Mouse (Mus musculus): Measurements from ENCODE around the gene Hist2h2ab. TPM values are rescaled to one million over a fixed set of nuclear protein-coding genes. Genes with fewer than 3 reads are reported as not detected.
A peak's percentile ranks its signal among the peaks of the same experiment; 100 is the strongest.
"Not testable (repeated sequence)": the region's sequence is repeated elsewhere in the genome, so short reads cannot be mapped to it uniquely, and the experiment has no call there.

The Hist2h2ab gene
- total RNA-seq (2014; rRNA removed), result 166 and 395 TPM in 2 replicates
- 1.2 TPM in 1 of 2 replicates, not detected in the other for polyA plus RNA-seq (2015; fragmentation: Nextera tagmentation; extraction: Ambion mirVana)

- H3K4me3 ChIP-seq (ENCODE audit: low read depth, low read length), result peak within 1 kb of the TSS; percentile 63
- peak within 1 kb of the TSS; percentile 80 for H3K4me2 ChIP-seq (ENCODE audit: low read depth)
- no peaks in the 10 kb centered on the region for H3K27me3 ChIP-seq (ENCODE audit: insufficient read depth, low read length)
- DNase-seq (peak; percentile 90), ATAC-seq (peak; percentile 94)
- WGBS, result 2% methylated on average over 36 of the region's 37 CpGs
- H3K9ac ChIP-seq, result peak within 1 kb of the TSS; percentile 69
- peaks cover 5% of the 10 kb centered on the region for H3K4me1 ChIP-seq (ENCODE audit: insufficient read depth)
- TF ChIP-seq CTCF (IDR thresholded peaks at IDR 0.05; ENCODE audit: low read depth), result no peak
- H3K27ac ChIP-seq (ENCODE audit: low read depth, low read length), result peak within 1 kb of the TSS; percentile 92
- H3K9me3 ChIP-seq (ENCODE audit: low read length), result no peaks in the 10 kb centered on the region
- H3K36me3 ChIP-seq (ENCODE audit: insufficient read depth), result no peaks in the 10 kb centered on the region
Measured at GRCm38 (mm10) chr3:96219661-96220130, at the start of gene Hist2h2ab, which contains the start of gene Bola1. Gene Hist2h2ab, plus strand, starts transcription at chr3:96219865. Gene Bola1, minus strand, starts transcription at chr3:96219709.

DNA sequence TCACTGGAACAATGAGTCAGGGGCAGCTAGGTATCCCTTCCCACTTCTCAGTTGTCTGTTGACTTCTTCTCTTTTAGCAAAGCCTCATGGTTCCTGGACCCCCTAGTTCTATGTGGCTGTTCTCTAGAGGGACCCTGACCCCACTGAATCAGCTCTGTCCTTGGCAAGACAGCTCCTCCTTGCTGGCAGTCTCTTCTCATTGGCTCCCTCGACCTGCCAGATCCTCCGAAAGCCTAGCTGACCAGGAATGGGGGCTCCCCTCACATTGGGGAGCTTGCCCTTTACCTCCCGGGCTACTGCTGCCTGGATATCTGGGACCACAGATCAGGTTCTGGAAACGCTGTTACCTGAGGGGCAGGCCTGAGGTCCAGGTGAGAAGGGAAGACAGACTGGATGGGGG, 49.4 kb upstream of the Hist2h2ab start:
- no peaks in the 10 kb centered on the region for H3K9me3 ChIP-seq (ENCODE audit: low read length)
- H3K36me3 ChIP-seq (ENCODE audit: insufficient read depth), result peaks cover 13% of the 10 kb centered on the region
- ATAC-seq (no peak), DNase-seq (no peak)
- no peaks in the 10 kb centered on the region for H3K27me3 ChIP-seq (ENCODE audit: insufficient read depth, low read length)
- TF ChIP-seq CTCF (IDR thresholded peaks at IDR 0.05; ENCODE audit: low read depth), result no peak
- no peak overlapping the region for H3K4me2 ChIP-seq (ENCODE audit: low read depth)
- no peak overlapping the region for H3K4me3 ChIP-seq (ENCODE audit: low read depth, low read length)
- H3K4me1 ChIP-seq (ENCODE audit: insufficient read depth), result peaks cover 8% of the 10 kb centered on the region
- 0 out of 2 replicates have a peak overlapping the region, but pooled peaks have one; percentile 14 for H3K9ac ChIP-seq
- H3K27ac ChIP-seq (ENCODE audit: low read depth, low read length), result no peak overlapping the region
- WGBS, result 84% methylated on average over 4 of the region's 4 CpGs

DNA sequence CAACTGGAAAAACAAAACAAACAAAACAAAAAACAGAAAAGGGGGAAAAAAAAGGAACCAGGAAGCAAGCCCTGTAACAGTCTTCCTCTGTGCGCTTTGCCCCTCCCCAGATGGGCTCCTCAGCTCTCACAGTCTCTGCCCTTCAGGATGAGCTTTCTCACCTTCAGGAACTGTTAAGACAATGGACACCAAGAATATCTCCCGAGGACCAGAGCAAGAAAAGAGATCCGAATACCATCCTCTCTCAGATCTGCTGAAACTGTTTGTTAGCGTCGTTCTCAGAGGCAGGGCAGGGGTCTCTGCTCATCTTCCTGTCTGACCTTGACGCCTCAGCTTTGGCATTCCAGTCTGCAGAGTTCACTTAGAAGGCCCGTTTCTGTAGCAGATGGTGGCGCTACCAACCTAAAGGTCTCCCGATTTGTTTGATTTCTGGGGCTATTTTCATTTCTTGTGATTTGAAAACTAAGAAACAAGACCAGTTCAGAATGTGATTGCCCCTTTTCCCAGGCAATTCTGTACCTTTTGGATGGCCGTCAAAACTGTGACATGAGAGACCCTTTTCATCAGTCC, 48.6 kb upstream of the Hist2h2ab start:
- Histone ChIP-seq H3K4me3 (ENCODE audit: low read depth, low read length) (peak overlapping the region; percentile 87), H3K4me2 (ENCODE audit: low read depth) (peak overlapping the region; percentile 83), H3K4me1 (ENCODE audit: insufficient read depth) (peaks cover 8% of the 10 kb centered on the region), H3K9ac (peak overlapping the region; percentile 25; the same call in 1 of the 2 replicates), H3K9me3 (ENCODE audit: low read length) (no peaks in the 10 kb centered on the region), H3K36me3 (ENCODE audit: insufficient read depth) (peaks cover 20% of the 10 kb centered on the region), H3K27me3 (ENCODE audit: insufficient read depth, low read length) (no peaks in the 10 kb centered on the region), H3K27ac (ENCODE audit: low read depth, low read length) (peak overlapping the region; percentile 97)
- WGBS, result 69% methylated on average over 10 of the region's 10 CpGs
- DNase-seq (no peak), ATAC-seq (no peak)
- TF ChIP-seq CTCF (IDR thresholded peaks at IDR 0.05; ENCODE audit: low read depth), result no peak

DNA sequence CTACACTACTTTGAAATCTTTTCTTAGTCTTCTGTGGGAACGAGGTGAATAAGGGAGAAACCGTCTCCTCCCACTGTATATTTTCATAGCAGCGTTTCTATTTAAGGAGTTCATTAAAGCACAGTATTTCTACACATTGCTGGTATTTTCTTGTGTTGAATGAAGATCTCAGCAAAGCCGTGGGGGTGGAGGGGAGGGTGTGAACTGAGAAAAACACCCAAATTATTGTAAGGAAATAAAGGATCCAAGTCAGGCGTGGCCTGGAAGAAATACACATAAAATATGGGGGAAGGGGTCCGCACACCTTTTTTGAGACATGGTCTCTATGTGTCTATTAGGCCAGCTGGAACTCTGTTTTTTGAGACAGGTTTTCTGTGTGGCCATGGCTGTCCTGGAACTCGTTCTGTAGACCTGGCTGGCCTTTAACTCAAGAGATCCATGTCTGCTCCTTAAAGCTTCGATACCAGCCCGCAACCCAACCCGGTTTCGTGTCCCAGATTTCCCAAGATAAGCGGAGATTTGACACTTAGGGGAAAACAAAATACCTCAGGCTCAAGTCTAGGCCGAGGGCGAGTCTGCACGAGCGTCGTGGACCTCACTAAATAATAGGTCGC, 48.0 kb upstream of the Hist2h2ab start:
- peak; percentile 1; the same call in 1 of the 2 replicates for ATAC-seq
- WGBS, result 13% methylated on average over 18 of the region's 18 CpGs
- H3K4me1 ChIP-seq (ENCODE audit: insufficient read depth), result peaks cover 8% of the 10 kb centered on the region
- no peaks in the 10 kb centered on the region for H3K27me3 ChIP-seq (ENCODE audit: insufficient read depth, low read length)
- DNase-seq, result no peak
- peak overlapping the region; percentile 83 for H3K4me2 ChIP-seq (ENCODE audit: low read depth)
- H3K27ac ChIP-seq (ENCODE audit: low read depth, low read length), result peak overlapping the region; percentile 97
- H3K9ac ChIP-seq, result peak overlapping the region; percentile 86
- no peaks in the 10 kb centered on the region for H3K9me3 ChIP-seq (ENCODE audit: low read length)
- peaks cover 25% of the 10 kb centered on the region for H3K36me3 ChIP-seq (ENCODE audit: insufficient read depth)
- TF ChIP-seq CTCF (IDR thresholded peaks at IDR 0.05; ENCODE audit: low read depth), result no peak
- peak overlapping the region; percentile 87 for H3K4me3 ChIP-seq (ENCODE audit: low read depth, low read length)

- Histone ChIP-seq H3K36me3 (ENCODE audit: insufficient read depth) (peaks cover 31% of the 10 kb centered on the region), H3K27me3 (ENCODE audit: insufficient read depth, low read length) (no peaks in the 10 kb centered on the region), H3K4me2 (ENCODE audit: low read depth) (peak within 1 kb of the TSS; percentile 83), H3K27ac (ENCODE audit: low read depth, low read length) (peak within 1 kb of the TSS; percentile 97), H3K4me3 (ENCODE audit: low read depth, low read length) (peak within 1 kb of the TSS; percentile 87), H3K9me3 (ENCODE audit: low read length) (no peaks in the 10 kb centered on the region), H3K4me1 (ENCODE audit: insufficient read depth) (peaks cover 8% of the 10 kb centered on the region), H3K9ac (peak within 1 kb of the TSS; percentile 86)
- 1% methylated on average over 57 of the region's 58 CpGs for WGBS
- peak; percentile 98 for ATAC-seq
- peak; percentile 95 for DNase-seq
- no peak for TF ChIP-seq CTCF (IDR thresholded peaks at IDR 0.05; ENCODE audit: low read depth)
Measured at GRCm38 (mm10) chr3:96172197-96173178, 47.2 kb upstream of the Hist2h2ab start, which contains the start of gene Sf3b4. Gene Sf3b4, plus strand, starts transcription at chr3:96172332.

DNA sequence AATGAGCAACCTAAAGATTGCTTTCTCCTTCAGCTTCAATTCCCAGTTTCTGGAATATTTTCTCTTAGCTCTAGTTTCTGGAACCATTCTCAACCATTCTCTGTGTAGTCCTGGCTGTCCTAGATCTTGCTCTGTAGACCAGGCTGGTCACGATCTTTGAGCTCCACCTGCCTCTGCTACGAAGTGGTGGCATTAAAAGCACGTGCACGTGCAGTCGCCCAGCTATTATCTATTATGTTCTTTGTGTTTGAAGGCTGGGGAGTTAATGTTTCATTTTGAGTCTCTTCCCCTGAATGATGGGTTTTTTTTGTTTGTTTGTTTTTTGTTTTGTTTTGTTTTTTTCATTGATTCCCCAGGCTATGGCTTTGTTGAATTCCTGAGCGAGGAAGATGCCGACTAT, 46.5 kb upstream of the Hist2h2ab start:
- H3K27me3 ChIP-seq (ENCODE audit: insufficient read depth, low read length), result no peaks in the 10 kb centered on the region
- peaks cover 36% of the 10 kb centered on the region for H3K36me3 ChIP-seq (ENCODE audit: insufficient read depth)
- H3K9ac ChIP-seq, result peak overlapping the region; percentile 86
- ATAC-seq, result no peak
- H3K4me3 ChIP-seq (ENCODE audit: low read depth, low read length), result peak overlapping the region; percentile 87
- TF ChIP-seq CTCF (IDR thresholded peaks at IDR 0.05; ENCODE audit: low read depth), result no peak
- peaks cover 8% of the 10 kb centered on the region for H3K4me1 ChIP-seq (ENCODE audit: insufficient read depth)
- 33% methylated on average over 7 of the region's 7 CpGs for WGBS
- DNase-seq, result no peak
- H3K4me2 ChIP-seq (ENCODE audit: low read depth), result peak overlapping the region; percentile 83
- peak overlapping the region; percentile 97; the same call in 1 of the 2 replicates for H3K27ac ChIP-seq (ENCODE audit: low read depth, low read length)
- H3K9me3 ChIP-seq (ENCODE audit: low read length), result no peaks in the 10 kb centered on the region

DNA sequence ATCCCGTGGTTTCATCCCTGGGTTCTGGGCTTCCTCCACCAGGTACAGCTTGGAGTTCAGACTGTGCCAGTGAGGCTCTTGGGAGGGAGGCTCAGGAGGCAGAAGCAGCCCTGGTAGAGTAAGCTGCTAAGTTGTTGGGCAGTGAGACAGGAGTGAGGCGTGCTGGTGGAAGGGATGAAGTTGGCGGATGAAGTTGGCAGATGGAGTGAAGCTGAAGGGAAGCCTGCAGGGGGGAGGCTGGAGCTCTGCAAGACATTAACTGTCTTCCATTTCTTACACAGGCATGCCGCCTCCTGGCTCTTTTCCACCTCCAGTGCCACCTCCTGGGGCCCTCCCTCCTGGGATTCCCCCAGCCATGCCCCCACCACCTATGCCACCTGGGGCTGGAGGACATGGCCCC, 45.6 kb upstream of the Hist2h2ab start:
- not testable (repeated sequence) for H3K4me2 ChIP-seq (ENCODE audit: low read depth)

More for the DNA sequence above, 45.6 kb upstream of the Hist2h2ab start:
- peaks cover 39% of the 10 kb centered on the region for H3K36me3 ChIP-seq (ENCODE audit: insufficient read depth)
- H3K4me1 ChIP-seq (ENCODE audit: insufficient read depth); H3K27ac ChIP-seq (ENCODE audit: low read depth, low read length); H3K9ac ChIP-seq; H3K4me3 ChIP-seq (ENCODE audit: low read depth, low read length); H3K9me3 ChIP-seq (ENCODE audit: low read length); ATAC-seq; H3K27me3 ChIP-seq (ENCODE audit: insufficient read depth, low read length); DNase-seq: not testable (repeated sequence)
- 84% methylated on average over 4 of the region's 4 CpGs for WGBS

Data from forebrain, postnatal 0 days (tissue).